Mouse (Mus musculus) liver, postnatal 0 days (tissue): ENCODE results near the gene Mfsd4a.

Experiments
- CTCF ChIP-seq: sonication (generic); IDR thresholded peaks from 2 replicates; pipeline ENCODE4 v1.5.1; 2016; ENCODE audit warnings: antibody characterized with exemption, low read depth
- EP300 ChIP-seq: IDR thresholded peaks from 2 replicates; pipeline ENCODE4 v1.6.1; 2016; ENCODE audit warnings: antibody characterized with exemption, low read depth, mild to moderate bottlenecking

DNA sequence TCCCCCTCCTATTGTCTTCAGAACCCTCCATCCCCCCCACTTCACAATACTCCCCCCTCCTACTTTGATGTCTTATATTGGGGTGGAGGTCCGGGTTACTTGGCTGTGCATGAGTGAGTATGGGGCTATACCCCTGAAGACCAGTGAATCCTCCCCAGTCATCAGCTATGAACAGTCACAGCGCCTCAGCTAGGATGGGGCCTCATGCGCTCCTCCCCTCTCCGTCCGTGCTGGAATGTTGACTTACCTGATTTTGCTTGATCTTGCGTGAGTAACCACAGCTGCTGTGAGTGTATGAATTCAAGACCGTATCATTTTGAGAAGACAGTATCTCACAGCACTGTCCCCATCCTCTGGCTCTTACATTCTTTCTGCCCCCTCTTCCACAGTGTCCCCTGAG lies 48.0 kb downstream of the Mfsd4a start:
- TF ChIP-seq CTCF (no peak), EP300 (no peak)
